22 mouse cellular contexts compared by ENCODE assay signal in the genomic region with DNA sequence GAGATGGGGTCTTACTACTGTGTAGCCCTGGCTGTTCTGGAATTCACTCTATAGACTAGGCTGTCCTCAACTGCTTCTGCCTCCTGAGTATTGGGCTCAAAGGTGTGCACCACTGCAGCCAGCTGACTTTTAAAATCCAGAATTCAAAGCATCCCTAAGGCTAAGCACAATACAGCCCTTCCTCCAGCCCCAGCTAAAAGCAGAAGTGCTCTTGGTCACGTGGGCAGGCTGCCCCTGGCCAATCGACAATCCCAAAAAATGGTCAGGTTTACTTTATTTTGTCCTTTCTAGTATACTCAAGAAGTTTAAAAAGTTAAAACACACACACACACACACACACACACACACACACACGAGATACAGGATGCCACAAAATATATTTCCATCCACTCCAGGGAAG. TPM values are rescaled to one million over a fixed set of nuclear protein-coding genes. Genes with fewer than 3 reads are reported as not detected.
DNase-seq lines count a peak whose midpoint lies in the region; ATAC-seq and TF ChIP-seq lines count a peak whose summit lies in the region.
"Had no signal": no experiment of that assay in that cellular context is flagged by ENCODE, and none has a peak within 500 bp of the region (broad histone marks: within the 10 kb centered on the region; RNA-seq: fewer than 3 reads in every experiment).

No protein-coding gene starts in this region.

- no peak for TF ChIP-seq EP300 in liver, postnatal 0 days (IDR thresholded peaks at IDR 0.05; ENCODE audit: low read depth)

- no peaks in the 10 kb centered on the region for H3K27me3 ChIP-seq in liver, embryonic 13.5 days
- no peaks in the 10 kb centered on the region for H3K27me3 ChIP-seq in liver, postnatal 0 days (ENCODE audit: insufficient read depth, low read length)
- no peaks in the 10 kb centered on the region for H3K27me3 ChIP-seq in kidney, embryonic 15.5 days
- H3K27me3 ChIP-seq: heart, embryonic 13.5 days; hindbrain, embryonic 12.5 days; limb, embryonic 13.5 days; midbrain, embryonic 15.5 days; neural tube, embryonic 12.5 days had no signal

- 45% methylated on average over 3 of the region's 3 CpGs for WGBS in liver, embryonic 13.5 days (ENCODE audit: insufficient replicate concordance)
- WGBS in liver, postnatal 0 days (ENCODE audit: insufficient replicate concordance): 49% methylated on average over 3 of the region's 3 CpGs
- WGBS in kidney, embryonic 15.5 days: 86% methylated on average over 3 of the region's 3 CpGs

- no peaks in the 10 kb centered on the region for H3K9me3 ChIP-seq in liver, embryonic 13.5 days (replicated peaks)
- no peaks in the 10 kb centered on the region for H3K9me3 ChIP-seq in liver, postnatal 0 days (ENCODE audit: low read length)
- no peaks in the 10 kb centered on the region for H3K9me3 ChIP-seq in kidney, embryonic 15.5 days (replicated peaks)
- H3K9me3 ChIP-seq: heart, embryonic 13.5 days; hindbrain, embryonic 12.5 days; limb, embryonic 13.5 days; midbrain, embryonic 15.5 days; neural tube, embryonic 12.5 days had no signal

- H3K27ac ChIP-seq in liver, embryonic 13.5 days: peak overlapping the region; percentile 81; the same call in 1 of the 2 replicates
- 0 out of 2 replicates have a peak overlapping the region, but pooled peaks have one; percentile 14 for H3K27ac ChIP-seq in brown adipose tissue, adult 24 weeks (replicated peaks; ENCODE audit: low read depth, low read length)
- H3K27ac ChIP-seq in liver, postnatal 0 days (ENCODE audit: low read depth): 0 out of 2 replicates have a peak overlapping the region, but pooled peaks have one; percentile 30
- no peak overlapping the region for H3K27ac ChIP-seq in kidney, embryonic 15.5 days
- H3K27ac ChIP-seq: heart, embryonic 13.5 days; hindbrain, embryonic 12.5 days; limb, embryonic 13.5 days; midbrain, embryonic 15.5 days; neural tube, embryonic 12.5 days had no signal

- no peak overlapping the region for H3K9ac ChIP-seq in liver, embryonic 13.5 days
- no peak overlapping the region for H3K9ac ChIP-seq in liver, postnatal 0 days (replicated peaks)
- no peak overlapping the region for H3K9ac ChIP-seq in kidney, embryonic 15.5 days
- H3K9ac ChIP-seq: heart, embryonic 13.5 days; hindbrain, embryonic 12.5 days; limb, embryonic 13.5 days; midbrain, embryonic 15.5 days; neural tube, embryonic 12.5 days had no signal

- no peak for ATAC-seq in liver, embryonic 13.5 days (ENCODE audit: low read depth)
- ATAC-seq in liver, postnatal 0 days: no peak
- ATAC-seq in kidney, embryonic 15.5 days (replicated peaks; ENCODE audit: low FRiP score): no peak
- ATAC-seq in erythroblast, adult 5-6 weeks (replicated peaks; ENCODE audit: low FRiP score, poor library complexity, severe bottlenecking): no peak
- ATAC-seq: forebrain, embryonic 14.5 days; midbrain, embryonic 15.5 days had no signal

- no peak for TF ChIP-seq CTCF in liver, postnatal 0 days (IDR thresholded peaks at IDR 0.05; ENCODE audit: low read depth)

- no peak overlapping the region for H3K4me3 ChIP-seq in liver, embryonic 13.5 days (replicated peaks)
- no peak overlapping the region for H3K4me3 ChIP-seq in brown adipose tissue, adult 24 weeks (ENCODE audit: insufficient read depth, low read depth, low read length)
- H3K4me3 ChIP-seq in liver, postnatal 0 days (ENCODE audit: low read depth, low read length): no peak overlapping the region
- no peak overlapping the region for H3K4me3 ChIP-seq in kidney, embryonic 15.5 days (replicated peaks)
- H3K4me3 ChIP-seq: heart, embryonic 13.5 days; hindbrain, embryonic 12.5 days; limb, embryonic 13.5 days; midbrain, embryonic 15.5 days; neural tube, embryonic 12.5 days had no signal

- peaks cover 97% of the 10 kb centered on the region for H3K36me3 ChIP-seq in liver, embryonic 13.5 days
- H3K36me3 ChIP-seq in liver, postnatal 0 days (replicated peaks; ENCODE audit: insufficient read depth, low read length): peaks cover 85% of the 10 kb centered on the region
- peaks cover 99% of the 10 kb centered on the region for H3K36me3 ChIP-seq in kidney, embryonic 15.5 days

- H3K4me2 ChIP-seq in liver, embryonic 13.5 days: no peak overlapping the region
- no peak overlapping the region for H3K4me2 ChIP-seq in liver, postnatal 0 days (ENCODE audit: low read depth, low read length)
- H3K4me2 ChIP-seq in kidney, embryonic 15.5 days: no peak overlapping the region
- H3K4me2 ChIP-seq: heart, embryonic 13.5 days; hindbrain, embryonic 12.5 days; limb, embryonic 13.5 days; midbrain, embryonic 15.5 days; neural tube, embryonic 12.5 days had no signal

- DNase-seq in liver, embryonic 13.5 days: no peak
- DNase-seq in liver: no peak
- no peak for DNase-seq in liver, postnatal 0 days
- no peak for DNase-seq in adrenal gland, adult 8-10 months
- DNase-seq: cerebellum, adult 2 months; cerebellum, postnatal 36 days; heart, adult 18-20 months; heart, postnatal 14 days; kidney, postnatal 10 days; layer of hippocampus, postnatal 36 days; lung, adult 2 months; right cerebral cortex, postnatal 25 days; thymus, postnatal 36 days had no signal

- peaks cover 72% of the 10 kb centered on the region for H3K4me1 ChIP-seq in liver, embryonic 13.5 days (replicated peaks)
- H3K4me1 ChIP-seq in brown adipose tissue, adult 24 weeks (ENCODE audit: control insufficient read depth, insufficient read depth, insufficient read length, low read length): peaks cover 2% of the 10 kb centered on the region; the same call in 1 of the 2 replicates
- H3K4me1 ChIP-seq in liver, postnatal 0 days (ENCODE audit: insufficient read depth): peaks cover 25% of the 10 kb centered on the region
- H3K4me1 ChIP-seq in kidney, embryonic 15.5 days: no peaks in the 10 kb centered on the region
- H3K4me1 ChIP-seq: hindbrain, embryonic 12.5 days; midbrain, embryonic 15.5 days; neural tube, embryonic 12.5 days had no signal

RNA-seq across cellular contexts. Expression of gene Max, which starts 19.0 kb away (rescaled TPM):
- 9.1 and 10.3 TPM in 2 replicates for polyA plus RNA-seq in liver, embryonic 13.5 days (2015; fragmentation: Nextera tagmentation; extraction: Ambion mirVana)
- polyA plus RNA-seq in brown adipose tissue, adult 24 weeks (2012; ENCODE audit: insufficient read depth, insufficient read length, missing spikeins): 42.7 and 44.6 TPM in 2 replicates
- polyA plus RNA-seq in liver, postnatal 0 days (2015; fragmentation: Nextera tagmentation; extraction: Ambion mirVana): 6.3 and 7.1 TPM in 2 replicates
- total RNA-seq in adrenal gland, adult 8-10 months (2022): 10 to 100 TPM; 61.4 to 74.7 (median 70.7) TPM
- 16.6 and 19.9 TPM in 2 replicates for polyA plus RNA-seq in kidney, embryonic 15.5 days (2015; fragmentation: Nextera tagmentation; extraction: Ambion mirVana)
- 56.6 and 89.2 TPM in 2 replicates for total RNA-seq in erythroblast, adult 5-6 weeks (2015; ENCODE audit: low replicate concordance)
- 62.9 and 210 TPM in 2 replicates for total RNA-seq in erythroblast, adult 5-6 weeks (2017; ENCODE audit: low replicate concordance)
